Mouse (Mus musculus) stomach, embryonic 15.5 days (tissue): ENCODE measurements around the gene Blzf1. TPM values are rescaled to one million over a fixed set of nuclear protein-coding genes. Genes with fewer than 3 reads are reported as not detected.

Experiments
- ATAC-seq: fragments of 200-750 bp; cut with Nextera tagmentation; 2 replicates; pipeline ENCODE4 v1.8.0; 2017; ENCODE audit warnings: low read depth, moderate number of reproducible peaks, moderate TSS enrichment; ENCODE audit not compliant: insufficient read depth, low FRiP score
- H3K27ac ChIP-seq: fragments of 300-500 bp; sonication (generic); 2 replicates; pipeline ENCODE4 v1.5.1; 2015; ENCODE audit warnings: mild to moderate bottlenecking, inconsistent platforms
- H3K27me3 ChIP-seq: fragments of 300-500 bp; sonication (generic); replicated peaks from 2 replicates; pipeline ENCODE4 v1.6.1; 2015; ENCODE audit warnings: inconsistent platforms
- H3K36me3 ChIP-seq: fragments of 300-500 bp; sonication (generic); 2 replicates; pipeline ENCODE4 v1.6.1; 2015; ENCODE audit warnings: inconsistent platforms
- H3K4me1 ChIP-seq: fragments of 300-500 bp; sonication (generic); 2 replicates; pipeline ENCODE4 v1.6.1; 2015; ENCODE audit warnings: inconsistent platforms
- H3K4me2 ChIP-seq: fragments of 300-500 bp; sonication (generic); 2 replicates; pipeline ENCODE4 v1.6.1; 2015; ENCODE audit warnings: mild to moderate bottlenecking, inconsistent platforms
- H3K4me3 ChIP-seq: fragments of 300-500 bp; sonication (generic); replicated peaks from 2 replicates; pipeline ENCODE4 v1.5.1; 2015; ENCODE audit warnings: inconsistent platforms
- H3K9ac ChIP-seq: fragments of 300-500 bp; sonication (generic); 2 replicates; pipeline ENCODE4 v1.6.1; 2015; ENCODE audit warnings: inconsistent platforms
- H3K9me3 ChIP-seq: fragments of 300-500 bp; sonication (generic); 2 replicates; pipeline ENCODE4 v1.6.1; 2016; ENCODE audit warnings: inconsistent platforms
- WGBS: fragments of 180-500 bp; shearing (Covaris S2); methylation state at CpG from one replicate; pipeline ENCODE4 v1.1.7; 2015; 5-methylcytosine and 5-hydroxymethylcytosine counted together
- polyA plus RNA-seq: library from polyadenylated mRNA; unstranded; fragments of >200 nt; fragmentation: Nextera tagmentation; extraction: Ambion mirVana; gene quantifications from 2 replicates; pipeline ENCODE4 v1.2.1, GENCODE M21; 2015

The Blzf1 gene
- polyA plus RNA-seq, result 28.4 and 29.3 TPM in 2 replicates

- no peaks in the 10 kb centered on the region for H3K27me3 ChIP-seq
Measured at GRCm38 (mm10) chr1:164307124-164307751, at the start of gene Blzf1. TSS of gene Blzf1 (minus strand) at chr1:164307489.

GRCm38 (mm10) chr1:164353443-164353842, 46.2 kb upstream of the Blzf1 start:
- peaks cover under 1% of the 10 kb centered on the region; the same call in 1 of the 2 replicates for H3K36me3 ChIP-seq
- peak overlapping the region; percentile 63 for H3K27ac ChIP-seq
- H3K9me3 ChIP-seq, result no peaks in the 10 kb centered on the region
- H3K4me3 ChIP-seq, result no peak overlapping the region
- no peaks in the 10 kb centered on the region for H3K4me1 ChIP-seq
- H3K9ac ChIP-seq, result no peak overlapping the region
- WGBS, result 60% methylated on average over 3 of the region's 3 CpGs
- H3K27me3 ChIP-seq, result no peaks in the 10 kb centered on the region
- no peak overlapping the region for H3K4me2 ChIP-seq
- ATAC-seq, result peak; percentile 86

More at GRCm38 (mm10) chr1:164307124-164307751, at the start of gene Blzf1:
- H3K4me3 ChIP-seq, result peak within 1 kb of the TSS; percentile 80
- H3K4me2 ChIP-seq, result peak within 1 kb of the TSS; percentile 74
- no peaks in the 10 kb centered on the region for H3K9me3 ChIP-seq
- under 1% methylated on average over 35 of the region's 35 CpGs for WGBS
- peak; percentile 99 for ATAC-seq
- H3K9ac ChIP-seq, result peak within 1 kb of the TSS; percentile 66
- 0 out of 2 replicates have a peak, but pooled peaks cover under 1% of the 10 kb centered on the region for H3K36me3 ChIP-seq
- H3K27ac ChIP-seq, result peak within 1 kb of the TSS; percentile 79
- peaks cover 10% of the 10 kb centered on the region; the same call in 1 of the 2 replicates for H3K4me1 ChIP-seq

DNA sequence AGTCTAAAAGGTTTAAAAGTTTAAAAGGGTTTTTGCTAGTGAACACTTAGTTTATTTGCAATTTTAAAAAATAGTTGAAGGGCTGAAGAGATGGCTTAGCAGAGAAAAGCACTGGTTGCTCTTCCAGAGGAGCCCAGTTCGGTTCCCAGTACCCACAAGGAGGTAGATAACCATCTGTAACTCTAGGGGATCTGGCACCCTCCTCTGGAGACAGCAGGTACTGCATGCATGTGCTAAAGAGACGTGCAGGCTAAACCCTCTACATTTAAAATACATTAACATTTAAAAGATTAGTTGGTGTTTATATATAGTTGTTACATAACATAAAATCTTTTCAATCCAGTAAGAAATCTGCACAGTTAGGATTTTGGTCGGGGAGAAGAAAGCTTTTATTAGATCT, 34.9 kb upstream of the Blzf1 start:
- peaks cover 8% of the 10 kb centered on the region; the same call in 1 of the 2 replicates for H3K36me3 ChIP-seq
- no peaks in the 10 kb centered on the region for H3K9me3 ChIP-seq
- H3K4me1 ChIP-seq, result no peaks in the 10 kb centered on the region
- no peak overlapping the region for H3K4me2 ChIP-seq
- no peak overlapping the region for H3K27ac ChIP-seq
- no peak overlapping the region for H3K9ac ChIP-seq
- WGBS, result 80% methylated on average over 3 of the region's 3 CpGs
- H3K4me3 ChIP-seq, result no peak overlapping the region
- H3K27me3 ChIP-seq, result no peaks in the 10 kb centered on the region
- no peak for ATAC-seq

GRCm38 (mm10) chr1:164335846-164336245, 28.6 kb upstream of the Blzf1 start:
- H3K9ac ChIP-seq, result no peak overlapping the region
- H3K4me2 ChIP-seq, result no peak overlapping the region
- no peaks in the 10 kb centered on the region for H3K9me3 ChIP-seq
- H3K27ac ChIP-seq, result no peak overlapping the region
- 0 out of 2 replicates have a peak, but pooled peaks cover 3% of the 10 kb centered on the region for H3K36me3 ChIP-seq
- no peaks in the 10 kb centered on the region for H3K27me3 ChIP-seq
- 78% methylated on average over 4 of the region's 4 CpGs for WGBS
- H3K4me3 ChIP-seq, result no peak overlapping the region
- ATAC-seq, result no peak
- H3K4me1 ChIP-seq, result no peaks in the 10 kb centered on the region

DNA sequence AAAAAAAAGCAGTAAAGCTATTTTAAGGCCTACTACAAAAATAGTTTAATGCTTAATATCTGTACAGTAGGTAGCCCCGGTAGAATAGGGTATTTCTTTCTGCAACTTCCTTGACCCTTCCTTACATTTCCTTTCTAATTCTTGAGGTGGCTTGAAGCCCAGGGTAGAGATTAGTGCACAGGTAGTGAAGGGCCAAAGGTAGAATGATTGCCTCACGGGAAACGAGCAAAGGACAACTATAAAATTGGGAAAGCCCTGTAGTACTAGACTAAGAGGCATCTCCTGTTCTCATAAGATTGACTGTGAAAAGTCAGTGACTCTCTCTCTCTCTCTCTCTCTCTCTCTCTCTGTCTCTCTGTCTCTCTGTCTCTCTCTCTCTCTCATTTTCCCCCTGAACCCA, 28.1 kb upstream of the Blzf1 start:
- Histone ChIP-seq H3K27me3 (no peaks in the 10 kb centered on the region), H3K4me2 (no peak overlapping the region), H3K27ac (no peak overlapping the region), H3K9me3 (no peaks in the 10 kb centered on the region), H3K36me3 (0 out of 2 replicates have a peak, but pooled peaks cover 6% of the 10 kb centered on the region), H3K4me3 (no peak overlapping the region), H3K9ac (no peak overlapping the region), H3K4me1 (no peaks in the 10 kb centered on the region)
- WGBS, result 90% methylated on average over 3 of the region's 3 CpGs
- no peak for ATAC-seq

DNA sequence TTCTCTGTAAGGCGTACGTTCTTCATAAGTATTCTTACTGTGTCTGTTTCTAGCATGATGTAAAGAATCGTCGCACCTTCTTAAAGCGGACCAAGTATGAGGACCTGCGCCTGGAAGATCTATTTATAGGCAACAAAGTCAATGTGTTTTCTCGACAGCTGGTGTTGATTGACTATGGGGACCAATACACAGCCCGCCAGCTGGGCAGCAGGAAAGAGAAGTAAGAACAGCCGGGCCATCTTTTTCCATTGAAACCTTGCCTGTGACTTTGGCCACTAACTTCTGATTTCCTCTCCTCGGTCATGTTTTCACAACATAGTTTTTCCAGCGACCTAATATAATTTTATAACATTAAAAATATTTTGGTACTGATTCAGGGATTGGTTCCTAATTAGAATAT, 25.3 kb upstream of the Blzf1 start:
- 89% methylated on average over 11 of the region's 11 CpGs for WGBS
- ATAC-seq, result no peak
- H3K4me1 ChIP-seq, result peaks cover 3% of the 10 kb centered on the region; the same call in 1 of the 2 replicates
- H3K27me3 ChIP-seq, result no peaks in the 10 kb centered on the region
- H3K9me3 ChIP-seq, result no peaks in the 10 kb centered on the region
- H3K4me2 ChIP-seq, result no peak overlapping the region
- H3K9ac ChIP-seq, result no peak overlapping the region
- H3K36me3 ChIP-seq, result 0 out of 2 replicates have a peak, but pooled peaks cover 6% of the 10 kb centered on the region
- H3K4me3 ChIP-seq, result no peak overlapping the region
- no peak overlapping the region for H3K27ac ChIP-seq

DNA sequence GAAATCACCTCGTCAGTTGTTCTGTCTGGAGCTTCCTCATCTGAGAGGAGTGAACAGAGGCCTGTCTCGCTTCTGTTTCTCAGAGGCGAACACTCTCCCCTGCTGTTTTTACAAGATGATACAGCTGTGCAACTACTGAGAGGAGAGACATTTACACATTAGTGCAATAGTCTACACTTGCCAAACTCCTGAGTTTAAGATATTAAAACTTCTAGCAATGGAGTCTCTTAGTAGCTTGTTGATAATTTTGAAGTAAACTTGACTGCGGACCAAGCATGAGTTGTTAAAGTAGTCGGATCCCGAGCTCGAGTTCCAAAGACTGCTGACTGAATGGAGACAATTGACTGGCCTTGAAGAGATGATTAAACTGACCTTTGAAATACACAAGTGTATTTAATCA, 20.5 kb upstream of the Blzf1 start:
- H3K27ac ChIP-seq, result peak overlapping the region; percentile 51; the same call in 1 of the 2 replicates
- ATAC-seq, result no peak
- 44% methylated on average over 7 of the region's 7 CpGs for WGBS

GRCm38 (mm10) chr1:164326600-164327155, 19.4 kb upstream of the Blzf1 start:
- peaks cover 6% of the 10 kb centered on the region; the same call in 1 of the 2 replicates for H3K4me1 ChIP-seq
- no peak overlapping the region for H3K9ac ChIP-seq
- no peak overlapping the region for H3K4me2 ChIP-seq
- H3K9me3 ChIP-seq, result no peaks in the 10 kb centered on the region
- H3K27ac ChIP-seq, result no peak overlapping the region
- 0 out of 2 replicates have a peak, but pooled peaks cover 4% of the 10 kb centered on the region for H3K36me3 ChIP-seq
- no peaks in the 10 kb centered on the region for H3K27me3 ChIP-seq
- H3K4me3 ChIP-seq, result no peak overlapping the region
- 50% methylated on average over 6 of the region's 6 CpGs for WGBS
- ATAC-seq, result peak; percentile 72; the same call in 1 of the 2 replicates

More for the DNA sequence above, 20.5 kb upstream of the Blzf1 start:
- no peaks in the 10 kb centered on the region for H3K9me3 ChIP-seq
- H3K36me3 ChIP-seq, result 0 out of 2 replicates have a peak, but pooled peaks cover 4% of the 10 kb centered on the region
- H3K27me3 ChIP-seq, result no peaks in the 10 kb centered on the region
- H3K4me2 ChIP-seq, result no peak overlapping the region
- peaks cover 6% of the 10 kb centered on the region; the same call in 1 of the 2 replicates for H3K4me1 ChIP-seq
- H3K9ac ChIP-seq, result no peak overlapping the region
- H3K4me3 ChIP-seq, result no peak overlapping the region

DNA sequence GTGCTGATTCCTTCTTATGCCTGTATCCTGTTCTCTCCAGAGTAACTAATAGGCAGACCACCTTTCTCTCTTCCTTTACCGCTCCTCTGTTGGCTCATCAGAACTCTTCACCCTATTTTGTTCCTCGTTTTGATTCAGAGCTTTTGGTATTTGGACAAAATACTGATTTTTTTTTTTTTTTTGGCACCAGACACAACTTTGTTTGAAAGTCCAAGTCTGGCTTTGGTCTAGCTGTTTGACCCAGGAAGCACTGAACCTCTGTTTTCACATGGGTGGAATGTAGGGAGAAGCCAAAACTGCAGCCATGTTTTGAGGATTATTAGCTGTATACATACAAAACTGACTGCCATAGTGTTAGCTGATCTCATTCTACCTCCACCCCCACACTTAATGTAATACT, 17.6 kb upstream of the Blzf1 start:
- no peak overlapping the region for H3K27ac ChIP-seq

GRCm38 (mm10) chr1:164324221-164324620, 16.9 kb upstream of the Blzf1 start:
- no peaks in the 10 kb centered on the region for H3K36me3 ChIP-seq
- peaks cover 12% of the 10 kb centered on the region; the same call in 1 of the 2 replicates for H3K4me1 ChIP-seq
- no peak for ATAC-seq
- no peak overlapping the region for H3K4me3 ChIP-seq
- H3K27me3 ChIP-seq, result no peaks in the 10 kb centered on the region
- H3K9me3 ChIP-seq, result no peaks in the 10 kb centered on the region
- H3K27ac ChIP-seq, result no peak overlapping the region
- no peak overlapping the region for H3K9ac ChIP-seq
- no peak overlapping the region for H3K4me2 ChIP-seq
- 74% methylated on average over 4 of the region's 4 CpGs for WGBS

More for the DNA sequence above, 17.6 kb upstream of the Blzf1 start:
- H3K4me1 ChIP-seq, result peaks cover 8% of the 10 kb centered on the region; the same call in 1 of the 2 replicates
- H3K36me3 ChIP-seq, result no peaks in the 10 kb centered on the region
- no peak overlapping the region for H3K4me2 ChIP-seq
- H3K27me3 ChIP-seq, result no peaks in the 10 kb centered on the region
- no peak overlapping the region for H3K9ac ChIP-seq
- ATAC-seq, result no peak
- no peaks in the 10 kb centered on the region for H3K9me3 ChIP-seq
- 69% methylated on average over 2 of the region's 2 CpGs for WGBS
- H3K4me3 ChIP-seq, result no peak overlapping the region

GRCm38 (mm10) chr1:164322987-164323650, 15.8 kb upstream of the Blzf1 start:
- Histone ChIP-seq H3K9me3 (no peaks in the 10 kb centered on the region), H3K36me3 (no peaks in the 10 kb centered on the region), H3K4me2 (no peak overlapping the region), H3K4me1 (peaks cover 10% of the 10 kb centered on the region; the same call in 1 of the 2 replicates), H3K27ac (no peak overlapping the region), H3K27me3 (no peaks in the 10 kb centered on the region), H3K4me3 (no peak overlapping the region), H3K9ac (no peak overlapping the region)
- WGBS, result 61% methylated on average over 8 of the region's 8 CpGs
- ATAC-seq, result no peak
